Mouse (Mus musculus): ENCODE measurements around the gene Fads2. TPM values are rescaled to one million over a fixed set of nuclear protein-coding genes. Genes with fewer than 3 reads are reported as not detected.
A peak's percentile ranks its signal among the peaks of the same experiment; 100 is the strongest.
"Not testable (repeated sequence)": the region's sequence is repeated elsewhere in the genome, so short reads cannot be mapped to it uniquely, and the experiment has no call there.

Gene Fads2
- 180 and 207 TPM in 2 replicates for polyA plus RNA-seq (2016; fragmentation: Nextera tagmentation; extraction: Ambion mirVana)

DNA sequence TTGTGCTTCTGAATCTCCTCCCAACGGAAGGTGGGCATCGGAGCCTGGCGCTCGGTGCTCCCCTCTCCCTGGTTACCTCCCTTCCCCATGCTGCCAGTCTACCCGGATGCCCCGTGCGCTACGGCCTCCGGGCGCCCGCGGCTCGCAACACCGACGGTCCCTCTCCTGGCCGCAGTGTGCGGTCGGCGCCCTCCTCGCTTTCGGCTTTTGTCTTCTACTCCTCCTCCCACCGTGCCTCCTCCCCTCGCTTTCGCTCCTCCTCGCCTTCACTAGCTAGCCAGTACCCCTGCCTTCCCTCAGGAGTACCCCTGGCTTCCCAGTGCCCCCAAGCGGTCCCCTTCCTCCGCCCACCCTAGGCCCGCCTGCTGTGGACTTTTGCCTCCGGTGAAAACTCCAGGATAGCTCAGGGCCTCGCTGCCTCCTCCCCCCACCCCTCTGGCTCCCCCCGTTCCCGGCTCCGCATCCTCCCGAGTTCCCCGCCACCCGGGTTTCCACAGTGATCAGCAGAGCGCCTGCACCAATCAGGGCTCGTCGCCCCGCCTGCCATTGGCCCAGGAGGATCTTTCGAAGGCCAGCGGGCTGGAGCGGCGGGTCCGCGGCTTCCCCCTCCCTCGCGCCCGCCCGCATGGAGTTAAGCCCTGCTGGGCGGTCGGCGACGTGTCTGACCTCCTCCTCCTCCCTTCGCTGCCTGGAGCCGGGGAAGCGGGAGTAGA is at the start of gene Fads2:
Fads2 (minus strand) TSS at position 406 of the 713 bp plus-strand sequence.
- Histone ChIP-seq H3K27ac (peak within 1 kb of the TSS; percentile 99), H3K36me3 (peaks cover 33% of the 10 kb centered on the region), H3K27me3 (ENCODE audit: insufficient read depth, poor library complexity, severe bottlenecking) (no peaks in the 10 kb centered on the region), H3K4me1 (replicated peaks) (peaks cover 54% of the 10 kb centered on the region), H3K4me3 (peak within 1 kb of the TSS; percentile 77), H3K9me3 (no peaks in the 10 kb centered on the region)
- peak; percentile 98 for DNase-seq (ENCODE audit: low spot score)
- under 1% methylated on average over 52 of the region's 57 CpGs for WGBS

DNA sequence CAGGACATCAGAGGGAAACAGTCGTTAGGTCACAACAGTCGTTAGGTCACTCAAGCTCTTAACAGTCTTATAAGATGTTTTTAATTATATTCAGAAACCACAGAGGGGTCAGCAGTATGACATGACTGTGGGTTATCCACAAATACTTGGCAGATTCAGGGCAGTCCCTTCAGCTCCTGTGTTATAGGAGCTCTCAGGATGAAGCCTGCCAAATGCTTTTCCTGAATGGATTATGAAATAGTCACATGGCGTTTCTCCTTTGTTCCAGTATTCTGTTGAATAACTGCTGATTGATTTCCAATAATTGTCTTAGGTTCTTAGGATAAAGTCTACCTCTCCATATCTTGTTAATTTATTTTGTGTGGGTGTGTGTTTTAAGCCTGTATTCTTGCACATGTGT is 47.6 kb upstream of the Fads2 start:
- H3K27ac ChIP-seq: no peak overlapping the region
- H3K36me3 ChIP-seq: no peaks in the 10 kb centered on the region
- H3K4me1 ChIP-seq (replicated peaks): peaks cover 14% of the 10 kb centered on the region
- 70% methylated on average over 3 of the region's 3 CpGs for WGBS
- H3K4me3 ChIP-seq: no peak overlapping the region
- no peaks in the 10 kb centered on the region for H3K27me3 ChIP-seq (ENCODE audit: insufficient read depth, poor library complexity, severe bottlenecking)
- H3K9me3 ChIP-seq: no peaks in the 10 kb centered on the region
- no peak for DNase-seq (ENCODE audit: low spot score)

DNA sequence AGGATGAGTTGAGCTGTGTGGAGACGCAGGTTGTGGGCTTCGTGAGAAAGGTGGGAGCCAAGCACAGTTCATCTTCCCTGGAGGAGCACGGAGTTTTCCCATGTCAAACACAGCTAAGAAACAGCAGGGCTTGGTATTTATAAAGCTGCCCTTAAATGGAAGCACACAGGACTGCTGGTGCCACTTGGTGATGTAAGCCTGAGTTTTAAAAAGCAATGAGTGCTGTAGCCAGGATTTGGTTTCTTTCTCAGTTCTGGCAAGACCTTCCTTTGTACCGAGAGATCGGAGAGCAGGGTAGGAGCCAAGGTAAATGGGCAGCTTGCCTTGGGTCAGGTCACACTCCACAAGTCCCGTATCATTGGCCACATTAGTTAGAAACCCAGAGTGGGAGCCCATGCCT is 47.0 kb upstream of the Fads2 start:
- Histone ChIP-seq H3K4me1 (replicated peaks) (peaks cover 20% of the 10 kb centered on the region), H3K4me3 (no peak overlapping the region), H3K36me3 (no peaks in the 10 kb centered on the region), H3K27me3 (ENCODE audit: insufficient read depth, poor library complexity, severe bottlenecking) (no peaks in the 10 kb centered on the region), H3K9me3 (no peaks in the 10 kb centered on the region), H3K27ac (no peak overlapping the region)
- 88% methylated on average over 6 of the region's 6 CpGs for WGBS
- DNase-seq (ENCODE audit: low spot score): no peak

DNA sequence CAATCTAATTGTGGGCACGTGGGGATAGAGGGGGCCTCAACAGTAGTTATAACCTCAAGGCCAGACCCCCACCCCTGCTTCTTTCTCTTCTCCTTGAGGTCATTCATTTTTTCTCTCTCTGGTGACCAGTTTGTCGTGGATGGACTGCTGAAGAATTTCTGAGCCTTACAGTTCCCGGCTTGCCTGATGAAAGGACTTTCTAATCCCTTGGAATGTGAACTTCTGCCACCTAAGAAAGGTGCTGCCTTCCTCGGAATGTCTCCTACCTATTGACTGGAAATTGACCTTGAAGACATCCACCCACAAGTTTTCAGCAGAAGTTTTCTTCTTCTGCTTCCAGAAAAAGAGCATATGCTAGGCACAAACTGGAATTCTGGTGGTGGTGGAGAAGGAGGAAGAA is 42.9 kb upstream of the Fads2 start:
- Histone ChIP-seq H3K36me3 (no peaks in the 10 kb centered on the region), H3K27me3 (ENCODE audit: insufficient read depth, poor library complexity, severe bottlenecking) (no peaks in the 10 kb centered on the region), H3K4me3 (no peak overlapping the region), H3K4me1 (replicated peaks) (peaks cover 28% of the 10 kb centered on the region), H3K9me3 (no peaks in the 10 kb centered on the region), H3K27ac (peak overlapping the region; percentile 77)
- no peak for DNase-seq (ENCODE audit: low spot score)
- WGBS: 67% methylated on average over 4 of the region's 4 CpGs

DNA sequence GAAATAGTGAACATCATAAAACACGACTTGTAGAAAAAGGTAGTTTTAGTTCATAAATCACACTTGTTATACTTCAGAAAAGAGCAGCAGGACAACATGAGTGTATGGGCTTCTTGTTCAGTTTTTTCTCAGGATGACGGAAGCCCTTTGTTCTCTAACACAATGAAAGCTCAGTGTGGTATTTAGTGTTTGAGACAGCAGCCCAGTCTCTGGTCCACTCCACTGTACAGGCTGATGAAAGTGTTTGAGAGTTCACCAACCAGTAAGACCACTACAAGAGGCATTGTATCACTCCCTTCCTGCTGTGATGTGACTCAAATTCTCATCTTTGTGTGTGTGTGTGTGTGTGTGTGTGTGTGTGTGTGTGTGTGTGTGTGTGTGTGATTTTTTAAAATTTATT is 42.1 kb upstream of the Fads2 start:
- WGBS: 29% methylated on average over 2 of the region's 2 CpGs

DNA sequence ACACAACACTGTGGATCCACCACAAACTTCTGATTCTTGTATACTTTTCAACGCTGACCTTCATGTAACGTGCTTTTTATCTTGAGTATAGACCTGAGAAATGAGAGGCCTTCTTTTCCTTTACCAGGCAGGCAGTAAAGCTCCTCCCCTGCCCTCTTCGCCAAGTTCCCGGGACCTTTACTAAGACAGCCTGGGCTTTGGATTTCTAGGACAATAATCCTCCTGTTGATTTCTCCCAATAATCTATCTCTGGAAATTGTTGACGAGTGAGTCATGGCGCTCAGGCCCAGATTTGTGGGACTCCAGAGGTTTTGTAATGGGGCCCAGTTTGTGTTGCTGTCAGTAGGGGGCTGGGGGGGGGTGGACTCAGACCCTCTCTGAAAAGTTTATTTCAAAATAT is 38.2 kb upstream of the Fads2 start:
- Histone ChIP-seq H3K4me1 (replicated peaks) (peaks cover 20% of the 10 kb centered on the region), H3K36me3 (no peaks in the 10 kb centered on the region), H3K27me3 (ENCODE audit: insufficient read depth, poor library complexity, severe bottlenecking) (no peaks in the 10 kb centered on the region), H3K4me3 (no peak overlapping the region), H3K27ac (no peak overlapping the region), H3K9me3 (no peaks in the 10 kb centered on the region)
- DNase-seq (ENCODE audit: low spot score): no peak
- WGBS: 87% methylated on average over 6 of the region's 6 CpGs

More for the DNA sequence above, 42.1 kb upstream of the Fads2 start:
- H3K27ac ChIP-seq: peak overlapping the region; percentile 77
- no peaks in the 10 kb centered on the region for H3K36me3 ChIP-seq
- peaks cover 28% of the 10 kb centered on the region for H3K4me1 ChIP-seq (replicated peaks)
- no peak overlapping the region for H3K4me3 ChIP-seq
- no peaks in the 10 kb centered on the region for H3K27me3 ChIP-seq (ENCODE audit: insufficient read depth, poor library complexity, severe bottlenecking)
- no peaks in the 10 kb centered on the region for H3K9me3 ChIP-seq
- no peak for DNase-seq (ENCODE audit: low spot score)

DNA sequence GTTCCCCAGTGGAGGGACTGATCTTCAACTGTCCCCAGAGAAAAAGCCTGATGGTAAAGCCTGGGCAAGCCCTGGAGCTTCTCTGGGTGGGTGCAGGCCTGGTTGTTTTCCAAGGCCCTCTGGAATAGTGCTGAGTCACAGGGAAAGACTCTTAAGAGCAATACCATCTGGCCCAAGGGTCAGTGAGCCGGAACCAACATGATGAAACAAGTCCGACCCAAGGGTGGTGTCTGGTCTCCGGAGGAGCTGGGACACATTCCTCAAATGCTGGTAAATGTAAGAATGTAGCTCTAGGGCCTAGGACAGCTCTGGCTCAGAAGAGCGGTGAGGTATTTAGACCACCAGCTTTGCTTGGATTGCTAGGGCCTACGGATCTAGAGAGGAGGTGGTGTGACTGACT is 35.9 kb upstream of the Fads2 start:
- no peak for DNase-seq (ENCODE audit: low spot score)
- Histone ChIP-seq H3K4me3 (no peak overlapping the region), H3K36me3 (no peaks in the 10 kb centered on the region), H3K4me1 (replicated peaks) (0 out of 2 replicates have a peak, but pooled peaks cover 4% of the 10 kb centered on the region), H3K27me3 (ENCODE audit: insufficient read depth, poor library complexity, severe bottlenecking) (no peaks in the 10 kb centered on the region), H3K9me3 (no peaks in the 10 kb centered on the region), H3K27ac (no peak overlapping the region)
- WGBS: 79% methylated on average over 5 of the region's 5 CpGs

DNA sequence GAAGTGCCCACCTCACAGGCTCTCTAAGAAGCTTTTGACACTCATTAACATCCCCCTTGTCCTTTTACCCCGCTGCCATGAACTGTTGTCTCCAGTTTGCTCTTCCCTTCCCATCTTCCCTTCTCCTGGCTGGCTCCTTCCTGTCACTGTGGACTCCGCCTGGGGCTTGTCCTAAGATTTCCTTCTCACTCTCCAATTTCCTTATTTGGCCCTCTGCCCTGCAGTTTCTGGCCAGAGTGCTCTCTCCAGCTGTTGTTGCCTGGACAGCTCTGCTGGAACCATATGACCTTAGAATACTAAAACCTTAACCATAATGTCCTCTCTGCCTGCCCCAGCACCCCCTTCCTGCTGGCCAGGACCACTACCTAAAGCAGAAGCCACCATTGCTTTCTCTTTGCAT is 33.1 kb upstream of the Fads2 start:
- H3K27ac ChIP-seq: 0 out of 2 replicates have a peak overlapping the region, but pooled peaks have one; percentile 0
- 0 out of 2 replicates have a peak, but pooled peaks cover 4% of the 10 kb centered on the region for H3K4me1 ChIP-seq (replicated peaks)
- no peak for DNase-seq (ENCODE audit: low spot score)
- WGBS: 59% methylated on average over 2 of the region's 2 CpGs
- no peaks in the 10 kb centered on the region for H3K9me3 ChIP-seq
- H3K4me3 ChIP-seq: no peak overlapping the region
- no peaks in the 10 kb centered on the region for H3K27me3 ChIP-seq (ENCODE audit: insufficient read depth, poor library complexity, severe bottlenecking)
- H3K36me3 ChIP-seq: no peaks in the 10 kb centered on the region

DNA sequence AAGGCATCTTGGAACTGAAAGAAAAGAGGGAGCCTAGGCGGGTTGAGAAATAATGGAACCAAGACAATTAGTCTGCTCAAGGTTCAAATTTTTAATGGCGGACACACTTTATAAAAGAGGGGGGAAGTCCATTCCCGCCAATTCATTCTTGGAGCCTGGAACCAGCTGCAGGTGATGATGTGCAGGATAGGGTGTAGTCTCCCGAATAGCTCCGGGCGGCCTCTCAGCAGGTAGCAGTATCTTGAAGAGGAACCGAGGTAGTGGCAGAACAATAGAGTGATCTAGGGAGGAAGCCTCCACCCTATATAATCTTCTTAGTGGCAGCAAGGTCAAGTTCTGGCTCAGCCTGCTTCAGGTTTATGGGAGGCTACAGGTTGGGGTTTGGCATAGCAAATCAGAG is 28.0 kb upstream of the Fads2 start:
- H3K9me3 ChIP-seq; H3K4me3 ChIP-seq; DNase-seq (ENCODE audit: low spot score); H3K27me3 ChIP-seq (ENCODE audit: insufficient read depth, poor library complexity, severe bottlenecking); H3K27ac ChIP-seq; H3K36me3 ChIP-seq; H3K4me1 ChIP-seq (replicated peaks): not testable (repeated sequence)
- 73% methylated on average over 7 of the region's 7 CpGs for WGBS

DNA sequence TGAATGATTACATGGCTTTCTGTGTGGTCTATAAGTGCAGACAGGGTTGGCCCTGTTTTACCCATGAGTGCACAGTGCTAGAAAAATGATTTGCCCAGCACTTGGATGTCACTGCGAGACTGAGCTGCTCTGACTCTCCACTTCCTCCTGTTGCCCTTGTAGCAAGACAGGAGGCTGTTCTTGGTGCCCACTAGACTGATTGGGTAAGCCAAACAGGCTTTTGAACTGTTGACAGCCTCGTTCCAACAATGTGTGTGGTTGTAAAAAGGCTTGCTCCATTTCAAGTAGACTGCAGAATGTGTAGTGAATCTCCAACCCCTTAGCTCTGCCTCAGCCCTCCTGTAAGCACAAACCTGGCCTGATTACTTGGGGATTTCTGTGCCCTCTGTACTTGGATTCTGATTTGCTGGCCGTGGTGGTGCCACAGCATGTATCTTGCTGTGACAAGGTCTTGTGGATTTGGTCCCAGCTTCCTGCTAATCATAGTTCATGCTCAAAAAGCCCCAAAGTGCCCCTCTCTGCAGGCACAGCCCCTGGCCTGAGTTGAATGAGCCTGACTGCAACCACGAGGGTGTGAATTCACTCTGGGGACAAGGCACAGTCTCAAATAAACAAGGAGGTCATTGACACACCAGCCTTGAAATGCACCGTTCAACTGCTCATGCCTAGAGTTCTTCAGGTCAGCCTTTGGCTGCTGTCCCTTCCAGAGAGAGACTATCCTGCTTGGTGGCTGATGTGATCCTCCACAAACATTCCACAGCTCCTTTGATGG is 25.1 kb upstream of the Fads2 start:
- no peaks in the 10 kb centered on the region for H3K27me3 ChIP-seq (ENCODE audit: insufficient read depth, poor library complexity, severe bottlenecking)
- 67% methylated on average over 5 of the region's 5 CpGs for WGBS
- DNase-seq (ENCODE audit: low spot score): no peak
- no peaks in the 10 kb centered on the region for H3K4me1 ChIP-seq (replicated peaks)
- H3K4me3 ChIP-seq: no peak overlapping the region
- no peaks in the 10 kb centered on the region for H3K9me3 ChIP-seq
- no peaks in the 10 kb centered on the region for H3K36me3 ChIP-seq
- H3K27ac ChIP-seq: 0 out of 2 replicates have a peak overlapping the region, but pooled peaks have one; percentile 5

DNA sequence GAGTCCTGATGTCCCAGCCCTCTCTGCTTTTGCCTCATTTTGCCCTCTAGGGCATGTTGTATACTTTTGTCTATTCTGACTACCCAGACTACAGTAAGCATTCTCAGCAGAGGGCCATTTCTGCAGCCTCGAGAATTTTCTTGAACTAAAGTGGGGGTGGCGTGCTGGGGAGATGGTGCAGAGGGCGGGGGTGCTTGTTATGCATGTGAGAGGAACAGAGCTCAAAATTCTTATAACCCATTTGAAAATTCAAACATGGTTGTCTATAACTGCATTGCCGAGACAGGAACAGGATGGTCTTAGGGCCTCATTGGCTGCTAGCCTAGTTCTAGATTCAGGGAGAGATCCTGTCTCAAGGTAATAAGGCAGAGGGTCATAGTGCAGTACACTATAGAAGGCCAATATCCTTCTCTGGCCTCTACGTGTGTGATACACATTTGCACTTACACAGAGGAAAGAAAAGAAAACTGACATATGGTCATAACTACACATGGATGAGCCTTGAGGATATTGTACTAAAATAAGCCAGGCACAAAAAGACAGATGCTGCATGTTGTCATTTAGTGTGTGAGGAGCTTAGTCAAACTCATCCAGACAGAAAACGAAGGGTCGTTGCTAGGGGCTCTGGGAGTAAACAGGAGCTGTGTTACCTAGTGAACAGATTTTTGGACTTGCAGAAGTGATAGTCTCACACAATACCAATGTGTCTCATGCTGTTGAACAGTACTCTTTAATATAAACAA is 22.5 kb upstream of the Fads2 start:
- no peak overlapping the region for H3K27ac ChIP-seq
- no peaks in the 10 kb centered on the region for H3K36me3 ChIP-seq
- no peaks in the 10 kb centered on the region for H3K4me1 ChIP-seq (replicated peaks)
- no peak for DNase-seq (ENCODE audit: low spot score)
- WGBS: 88% methylated on average over 7 of the region's 7 CpGs
- H3K9me3 ChIP-seq: no peaks in the 10 kb centered on the region
- H3K4me3 ChIP-seq: no peak overlapping the region
- no peaks in the 10 kb centered on the region for H3K27me3 ChIP-seq (ENCODE audit: insufficient read depth, poor library complexity, severe bottlenecking)

DNA sequence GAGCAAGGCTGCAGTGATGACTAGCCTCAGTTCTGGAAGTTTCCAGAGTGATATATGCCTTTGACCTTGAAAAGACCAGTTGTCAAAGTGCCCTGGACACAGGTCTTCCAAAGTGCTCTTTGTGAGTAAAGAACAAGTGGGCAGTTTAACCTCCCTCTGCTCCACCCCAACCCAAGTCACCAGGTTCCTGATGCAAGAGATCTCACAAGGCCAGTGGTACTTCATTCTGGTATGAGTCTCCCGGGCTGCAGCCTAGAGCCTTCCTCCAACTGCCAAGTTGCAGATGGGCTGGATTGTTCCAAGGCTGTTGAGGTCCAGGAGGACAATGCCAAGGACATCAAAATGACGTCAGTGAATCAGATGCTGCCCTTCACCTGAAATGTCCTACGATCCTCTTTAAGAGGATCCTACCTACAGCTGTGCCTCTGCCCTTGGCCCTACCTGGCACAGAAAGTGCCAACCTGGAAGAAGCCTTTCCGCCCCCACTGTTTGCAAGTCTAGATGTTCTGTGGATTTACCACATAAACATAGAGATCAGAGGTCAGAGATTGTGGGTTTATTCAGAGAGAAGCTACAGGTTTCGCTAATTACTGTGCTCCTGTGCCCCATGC is 20.6 kb upstream of the Fads2 start:
- 83% methylated on average over 5 of the region's 5 CpGs for WGBS
- no peaks in the 10 kb centered on the region for H3K9me3 ChIP-seq
- H3K27me3 ChIP-seq (ENCODE audit: insufficient read depth, poor library complexity, severe bottlenecking): no peaks in the 10 kb centered on the region
- no peak overlapping the region for H3K4me3 ChIP-seq
- no peak for DNase-seq (ENCODE audit: low spot score)
- no peaks in the 10 kb centered on the region for H3K36me3 ChIP-seq
- H3K27ac ChIP-seq: no peak overlapping the region
- no peaks in the 10 kb centered on the region; the same call in 1 of the 2 replicates for H3K4me1 ChIP-seq (replicated peaks)

Measured in hindbrain, embryonic 10.5 days (tissue).